Mouse (Mus musculus) 3T3-L1 (cell line): Measurements from ENCODE around the gene Cdk2ap2.
"Not testable (repeated sequence)": the region's sequence is repeated elsewhere in the genome, so short reads cannot be mapped to it uniquely, and the experiment has no call there.

Source experiments
- DNase-seq: peaks from one replicate; pipeline ENCODE4 v3.0.0-alpha.2; 2015; ENCODE audit warnings: low read depth, low spot score

Gene Cdk2ap2

GRCm38 (mm10) chr19:4115144-4115543, 18.2 kb downstream of the Cdk2ap2 start:
- DNase-seq, result no peak

DNA sequence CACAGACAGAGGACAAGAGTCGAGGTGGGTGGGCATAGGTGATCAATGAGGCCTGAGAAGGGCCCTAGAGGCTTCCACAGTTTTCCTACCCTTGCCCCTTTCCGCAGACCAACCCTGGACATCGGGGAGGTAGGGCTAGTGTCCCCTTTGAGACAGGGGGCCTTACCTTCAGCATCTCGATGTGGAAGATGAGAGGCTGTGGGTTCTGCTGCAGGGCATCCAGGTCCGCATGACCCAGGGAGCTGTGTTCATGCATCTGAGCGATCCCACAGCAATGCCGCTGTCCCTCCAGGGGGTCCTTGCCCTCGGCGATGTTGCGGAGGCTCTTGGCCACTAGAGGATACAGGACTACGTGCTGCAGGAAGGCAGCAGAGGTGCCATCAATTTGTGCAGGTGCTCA, 18.8 kb downstream of the Cdk2ap2 start:
- no peak for DNase-seq

GRCm38 (mm10) chr19:4117006-4117405, 20.0 kb downstream of the Cdk2ap2 start:
- no peak for DNase-seq

- DNase-seq, result no peak
These were observed 21.4 kb downstream of the Cdk2ap2 start for GRCm38 (mm10) chr19:4118350-4118749.

DNA sequence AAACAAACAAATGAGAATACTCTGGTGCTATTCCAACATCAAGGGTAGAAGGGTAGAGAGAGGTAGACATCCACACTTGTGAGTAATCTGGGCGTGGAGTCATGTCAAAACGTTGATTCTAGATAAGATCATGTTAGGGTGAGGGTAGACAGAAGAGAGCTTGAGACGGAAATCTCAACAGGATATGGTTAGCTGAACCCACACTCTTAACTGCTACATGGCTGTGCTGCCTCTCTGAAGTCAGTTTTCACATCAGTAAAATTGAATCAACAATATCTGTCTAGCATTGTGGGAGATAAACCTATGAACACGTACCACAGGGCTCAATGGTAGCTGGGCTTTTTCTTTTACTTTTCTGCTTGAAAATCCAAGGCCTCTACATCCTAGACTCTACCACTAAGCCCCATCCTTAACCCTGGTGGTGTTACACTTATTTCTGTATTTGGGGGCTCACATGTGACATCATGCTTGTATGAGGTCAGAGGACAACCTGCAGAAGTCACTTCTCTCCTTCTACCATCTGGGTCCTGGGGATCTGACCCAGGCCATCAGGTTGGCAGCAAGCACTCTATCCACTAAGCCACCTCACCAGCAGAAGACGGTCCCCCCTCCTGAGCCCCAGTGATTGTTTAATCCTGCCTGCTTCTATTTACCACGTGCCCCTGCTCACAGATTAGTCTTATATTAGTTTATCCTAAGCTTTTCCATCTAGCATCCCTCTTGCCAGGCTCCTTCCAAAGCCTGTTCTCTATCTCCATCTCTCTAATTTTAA, 22.9 kb downstream of the Cdk2ap2 start:
- no peak for DNase-seq

- DNase-seq, result no peak
These were observed 23.5 kb downstream of the Cdk2ap2 start for GRCm38 (mm10) chr19:4120496-4120895.

- peak; percentile 100 for DNase-seq
These were observed 24.3 kb downstream of the Cdk2ap2 start for GRCm38 (mm10) chr19:4121097-4121805.

DNA sequence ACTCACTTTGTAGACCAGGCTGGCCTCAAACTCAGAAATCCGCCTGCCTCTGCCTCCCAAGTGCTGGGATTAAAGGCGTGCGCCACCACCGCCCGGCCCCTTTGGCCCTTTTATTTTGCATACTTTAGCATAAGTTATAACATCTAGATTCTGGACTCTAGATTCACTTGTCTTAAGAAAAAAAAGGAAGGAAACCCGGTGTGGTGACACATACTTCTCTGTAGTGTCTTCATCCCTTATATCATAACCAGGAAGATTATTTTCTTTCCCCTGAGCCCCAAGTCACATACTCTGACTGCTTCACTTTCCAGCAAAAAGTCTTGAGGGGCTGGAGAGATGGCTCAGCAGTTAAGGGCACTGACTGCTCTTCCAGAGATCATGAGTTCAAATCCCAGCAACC, 24.9 kb downstream of the Cdk2ap2 start:
- not testable (repeated sequence) for DNase-seq

DNA sequence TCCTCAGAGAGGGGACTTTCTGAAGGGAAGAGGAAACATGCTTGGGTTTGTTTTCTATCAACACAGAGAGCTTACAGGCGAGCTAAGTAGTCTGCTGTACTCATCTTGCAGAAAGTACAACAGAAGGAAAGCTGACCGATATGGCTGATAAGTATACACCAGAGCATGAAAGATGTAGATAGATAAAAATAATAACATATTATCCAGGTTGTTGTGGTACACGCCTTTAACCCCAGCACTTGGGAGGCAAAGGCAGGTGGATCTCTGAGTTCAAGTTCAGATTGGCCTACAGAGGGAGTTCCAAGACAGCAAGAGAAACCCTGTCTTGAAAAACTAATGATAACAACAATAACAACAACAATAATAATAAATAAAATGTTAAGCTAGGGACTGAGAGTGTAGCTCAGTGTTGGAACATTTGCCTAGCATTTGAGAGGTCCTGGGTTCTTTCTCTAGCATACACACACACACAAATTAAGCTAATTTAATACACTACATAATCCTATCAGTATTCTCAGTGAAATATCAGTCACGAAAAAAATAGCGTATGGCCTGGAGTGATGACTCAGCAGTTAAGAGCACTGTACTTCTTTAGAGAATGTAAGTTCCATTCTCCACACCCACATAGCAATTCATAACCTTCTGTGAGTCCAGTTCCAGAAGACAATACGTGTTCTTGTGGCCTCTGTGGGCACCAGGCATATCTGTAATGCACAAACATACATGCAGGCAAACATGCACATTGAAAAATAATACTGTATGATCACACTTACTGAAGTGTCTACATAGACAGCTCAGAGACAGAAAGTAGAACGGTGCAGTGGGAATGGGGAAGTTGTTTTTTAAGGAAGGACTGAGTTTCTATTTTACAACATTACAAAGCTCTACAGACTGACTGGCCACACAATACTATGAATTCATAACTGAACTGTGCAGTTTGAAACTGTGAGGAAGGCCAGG, 25.7 kb downstream of the Cdk2ap2 start:
- DNase-seq, result peak; percentile 45

GRCm38 (mm10) chr19:4124432-4124831, 27.4 kb downstream of the Cdk2ap2 start:
- no peak for DNase-seq

DNA sequence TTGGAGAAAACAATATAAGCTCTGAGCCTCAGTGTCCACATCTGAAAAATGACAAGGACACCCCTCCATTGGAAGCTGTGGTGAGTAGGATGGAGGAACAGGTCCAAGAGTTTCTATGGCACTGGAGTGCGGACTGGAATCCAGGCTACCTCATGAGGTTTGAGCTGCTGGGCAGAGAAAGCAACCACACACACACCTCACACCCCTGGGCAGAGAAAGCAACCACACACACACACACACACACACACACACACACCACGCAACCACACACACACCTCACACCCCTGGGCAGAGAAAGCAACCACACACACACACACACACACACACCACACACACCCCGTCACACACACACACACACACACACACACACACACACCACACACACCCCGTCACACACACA, 28.3 kb downstream of the Cdk2ap2 start:
- peak; percentile 51 for DNase-seq

DNA sequence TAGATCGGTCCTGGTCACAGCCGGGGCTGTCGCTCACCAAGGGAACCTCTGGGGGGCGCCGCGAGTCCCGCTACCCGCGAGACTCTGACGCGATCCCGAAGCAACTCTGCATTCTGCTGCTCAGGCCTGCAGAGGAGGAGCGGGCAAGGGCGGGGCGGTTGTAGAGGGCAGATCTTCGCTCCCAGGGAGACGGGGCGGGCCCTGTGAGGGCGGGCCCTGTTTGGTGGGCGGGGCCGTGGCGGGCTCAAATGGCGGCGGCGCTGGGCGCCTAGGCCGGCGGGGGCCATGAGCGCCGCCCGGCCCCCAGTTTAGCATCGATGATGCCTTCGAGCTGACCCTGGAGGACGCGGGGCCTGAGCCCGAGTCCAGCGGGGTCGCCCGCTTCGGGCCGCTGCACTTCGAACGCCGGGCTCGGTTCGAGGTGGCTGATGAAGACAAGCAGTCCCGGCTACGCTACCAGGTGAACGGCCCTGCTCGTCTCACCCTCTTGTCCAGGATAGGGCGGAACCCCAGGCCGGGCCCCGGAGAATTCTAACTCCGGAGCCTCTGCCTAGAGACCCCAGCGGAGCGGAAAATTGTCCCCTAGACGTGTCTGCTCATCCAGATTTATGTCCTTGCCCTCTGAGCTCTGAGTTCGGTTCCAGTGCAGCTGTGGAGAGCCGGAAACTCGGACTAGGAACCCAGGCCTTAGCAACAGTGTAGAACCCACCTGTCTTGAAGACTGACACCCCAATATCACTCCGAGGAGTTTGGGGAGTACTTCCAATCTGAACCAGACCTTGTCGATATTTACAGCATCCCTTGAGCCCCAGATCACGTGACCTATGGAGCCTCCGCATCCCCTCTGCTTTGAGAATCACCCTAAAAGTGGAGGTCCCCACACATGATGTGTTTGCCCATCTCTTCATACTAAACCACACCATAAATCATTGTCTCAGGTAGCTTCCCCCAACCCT, 29.0 kb downstream of the Cdk2ap2 start, which contains the start of gene Aip:
Gene Aip, minus strand, starts transcription at position 118 of the 956 bp plus-strand sequence.
- peak; percentile 99 for DNase-seq

GRCm38 (mm10) chr19:4126759-4127495, 29.9 kb downstream of the Cdk2ap2 start:
- DNase-seq, result peak; percentile 71

DNA sequence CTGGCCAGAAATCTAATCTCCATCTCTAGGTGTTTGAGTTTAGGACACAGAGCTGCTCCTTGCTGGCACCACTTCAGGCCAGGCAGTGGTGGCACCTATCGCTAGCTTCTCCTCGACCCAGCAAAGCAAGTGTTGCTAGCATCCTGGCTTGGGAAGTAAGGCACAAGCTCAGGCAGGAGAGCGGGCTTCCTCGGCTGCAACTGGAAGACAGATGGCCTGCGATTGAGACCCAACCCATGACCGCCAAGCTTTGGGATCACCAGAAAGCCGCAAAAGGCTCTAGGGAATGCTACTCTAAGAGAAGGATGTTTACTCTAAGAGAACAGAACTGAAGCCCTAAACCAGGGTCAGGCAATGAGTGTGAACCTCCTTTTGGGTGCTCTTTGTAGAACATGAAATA, 32.5 kb downstream of the Cdk2ap2 start:
- no peak for DNase-seq

GRCm38 (mm10) chr19:4130106-4130505, 33.1 kb downstream of the Cdk2ap2 start:
- peak; percentile 44 for DNase-seq

DNA sequence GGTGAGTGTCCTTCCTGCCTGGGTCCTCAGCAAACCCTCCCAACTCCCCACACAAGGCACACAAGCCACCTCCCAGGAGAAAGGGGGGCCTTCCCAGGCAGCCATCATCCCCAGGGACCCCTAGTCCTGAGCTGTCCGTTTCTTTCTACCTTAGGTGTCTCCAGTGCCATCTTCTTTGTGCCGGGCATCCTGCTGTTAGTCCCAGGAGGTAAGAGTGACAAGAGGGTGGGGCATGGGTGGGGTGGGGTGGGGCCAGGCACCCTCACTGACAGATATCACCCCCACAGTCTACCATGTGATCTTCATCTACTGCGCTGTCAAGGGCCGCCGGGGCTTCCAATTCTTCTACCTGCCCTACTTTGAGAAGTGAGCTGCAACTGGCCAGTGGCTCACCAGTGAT, 34.1 kb downstream of the Cdk2ap2 start:
- no peak for DNase-seq

GRCm38 (mm10) chr19:4131768-4132167, 34.8 kb downstream of the Cdk2ap2 start:
- no peak for DNase-seq

- DNase-seq, result no peak
These were observed 37.4 kb downstream of the Cdk2ap2 start for GRCm38 (mm10) chr19:4134354-4134753.

DNA sequence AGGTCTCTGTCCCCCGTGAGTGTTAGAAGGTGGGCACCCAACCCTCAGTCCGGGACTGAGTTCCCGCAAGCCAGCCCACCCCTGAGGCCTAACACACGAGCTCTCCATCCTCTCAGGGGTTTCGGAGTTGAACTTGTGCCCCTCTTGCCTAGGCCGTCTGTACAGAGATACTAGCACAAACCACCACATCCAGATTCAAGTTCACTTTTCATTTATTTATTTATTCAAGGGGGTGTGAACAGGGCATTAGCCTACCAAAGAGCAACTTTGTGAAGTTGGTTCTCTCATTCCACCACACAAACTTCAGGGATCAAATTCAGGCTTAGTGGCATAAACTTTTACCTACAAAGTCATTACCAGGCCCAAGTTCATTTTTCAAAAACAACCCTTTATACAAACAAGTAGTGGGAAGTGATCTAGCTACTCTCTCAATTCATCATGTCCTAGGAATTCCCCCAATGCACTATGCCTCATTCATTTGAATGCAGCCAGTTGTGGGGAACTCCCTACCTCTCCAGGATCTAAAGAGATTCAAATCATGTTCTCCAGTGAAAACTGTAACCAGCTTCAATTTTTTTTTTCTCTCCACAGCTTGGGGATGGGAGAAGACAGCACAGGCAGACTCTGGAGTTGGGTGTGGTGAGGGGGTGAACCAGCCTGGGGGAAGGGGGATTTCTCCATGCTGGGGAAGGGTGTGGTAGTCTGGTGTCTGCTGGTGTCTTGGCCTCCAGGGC, 38.4 kb downstream of the Cdk2ap2 start:
- DNase-seq, result peak; percentile 67
